Mouse (Mus musculus) gonadal fat pad, adult 2 months (tissue): ENCODE results near the gene Psmd1. TPM values are rescaled to one million over a fixed set of nuclear protein-coding genes. Genes with fewer than 3 reads are reported as not detected.
A peak's percentile ranks its signal among the peaks of the same experiment; 100 is the strongest.
"Not testable (repeated sequence)": the region's sequence is repeated elsewhere in the genome, so short reads cannot be mapped to it uniquely, and the experiment has no call there.

Source experiments
- DNase-seq: peaks from one replicate; pipeline ENCODE4 v3.0.0-alpha.2; 2012; ENCODE audit warnings: low read depth
- polyA plus RNA-seq: library from polyadenylated mRNA; depleted of rRNA; stranded (reverse); fragments of >200 nt; gene quantifications from 2 replicates; pipeline ENCODE4 v1.2.3, GENCODE M21; 2012; rRNA removed

Psmd1 gene
- 79.7 and 84.6 TPM in 2 replicates for polyA plus RNA-seq

DNA sequence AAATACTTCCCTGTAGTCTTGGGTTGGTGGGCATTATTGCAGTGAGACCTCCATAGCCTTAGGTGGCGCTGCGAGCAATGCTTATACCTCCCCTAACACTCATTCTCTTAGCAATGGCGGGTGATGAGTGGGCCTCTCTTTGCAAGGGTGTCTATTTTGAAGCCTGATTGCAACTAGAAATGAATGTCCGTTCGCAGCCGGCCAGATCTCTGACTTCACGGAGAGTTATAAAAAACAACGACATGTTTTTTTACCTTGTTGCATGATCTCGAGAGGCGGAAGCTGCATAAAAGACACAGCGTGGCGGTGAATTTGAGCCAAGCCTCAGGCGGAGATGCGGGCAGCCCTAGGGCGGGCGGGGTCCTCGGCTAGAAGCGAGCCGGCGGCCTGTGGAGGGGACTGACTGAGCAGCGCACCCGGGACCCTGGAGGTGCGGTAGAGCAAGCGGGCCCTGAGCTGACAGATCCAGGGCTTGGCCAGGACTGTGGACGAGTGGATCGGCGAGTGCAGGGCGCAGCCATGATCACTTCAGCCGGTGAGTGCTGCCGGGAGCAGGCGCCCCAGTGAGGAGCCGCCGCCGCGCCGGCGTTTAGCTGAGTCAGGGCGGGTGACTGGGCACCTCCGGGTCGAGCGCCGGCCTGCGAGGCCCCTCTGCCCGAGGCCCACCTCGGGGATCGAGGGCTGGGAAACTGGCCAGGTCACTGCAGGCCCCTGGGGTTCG, at the start of gene Psmd1:
Gene Psmd1 (plus strand): TSS at position 117 of the 721 bp plus-strand sequence.
- DNase-seq: peak; percentile 60

DNA sequence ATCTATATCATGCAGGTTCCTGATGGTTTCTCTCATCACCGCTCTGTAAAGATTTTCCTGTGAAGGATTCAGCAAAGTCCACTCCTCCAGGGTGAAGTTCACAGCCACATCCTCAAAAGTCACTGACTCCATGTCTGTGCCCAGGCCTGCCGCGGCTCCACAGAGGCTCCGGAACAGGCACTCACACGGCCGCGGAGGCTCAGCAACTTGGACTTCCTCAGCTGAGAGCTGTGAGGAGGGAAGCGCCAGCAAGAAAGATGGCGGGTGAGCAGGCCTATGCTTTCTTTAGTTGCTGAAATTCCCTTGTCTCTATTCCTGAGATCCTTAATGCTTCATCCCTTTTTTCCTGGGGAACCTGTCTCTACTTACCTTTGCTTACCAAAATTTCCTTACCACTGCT, 48.4 kb upstream of the Psmd1 start:
- not testable (repeated sequence) for DNase-seq

DNA sequence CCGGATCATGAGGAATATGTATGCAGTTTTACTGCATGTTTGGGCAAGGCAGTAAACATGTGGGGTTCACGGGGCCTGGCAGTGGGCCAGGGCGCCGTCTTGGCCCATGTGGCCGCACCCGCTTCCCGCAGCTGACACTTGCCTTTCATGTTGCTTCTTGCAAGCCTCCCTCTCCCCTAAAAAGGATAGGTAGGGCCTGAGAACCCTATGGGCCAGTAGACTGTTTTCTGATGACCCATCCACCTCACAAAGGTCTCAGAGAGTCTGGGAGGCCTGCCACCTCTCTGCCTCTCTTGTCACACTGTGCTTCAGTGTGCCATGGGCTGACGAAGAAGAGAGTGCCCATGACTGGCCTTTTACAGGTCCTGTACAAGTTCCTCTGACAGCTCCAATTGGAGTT, 47.7 kb upstream of the Psmd1 start, which contains the start of gene Spata3:
Gene Spata3 (plus strand): TSS at position 301 of the 400 bp plus-strand sequence.
- no peak for DNase-seq

DNA sequence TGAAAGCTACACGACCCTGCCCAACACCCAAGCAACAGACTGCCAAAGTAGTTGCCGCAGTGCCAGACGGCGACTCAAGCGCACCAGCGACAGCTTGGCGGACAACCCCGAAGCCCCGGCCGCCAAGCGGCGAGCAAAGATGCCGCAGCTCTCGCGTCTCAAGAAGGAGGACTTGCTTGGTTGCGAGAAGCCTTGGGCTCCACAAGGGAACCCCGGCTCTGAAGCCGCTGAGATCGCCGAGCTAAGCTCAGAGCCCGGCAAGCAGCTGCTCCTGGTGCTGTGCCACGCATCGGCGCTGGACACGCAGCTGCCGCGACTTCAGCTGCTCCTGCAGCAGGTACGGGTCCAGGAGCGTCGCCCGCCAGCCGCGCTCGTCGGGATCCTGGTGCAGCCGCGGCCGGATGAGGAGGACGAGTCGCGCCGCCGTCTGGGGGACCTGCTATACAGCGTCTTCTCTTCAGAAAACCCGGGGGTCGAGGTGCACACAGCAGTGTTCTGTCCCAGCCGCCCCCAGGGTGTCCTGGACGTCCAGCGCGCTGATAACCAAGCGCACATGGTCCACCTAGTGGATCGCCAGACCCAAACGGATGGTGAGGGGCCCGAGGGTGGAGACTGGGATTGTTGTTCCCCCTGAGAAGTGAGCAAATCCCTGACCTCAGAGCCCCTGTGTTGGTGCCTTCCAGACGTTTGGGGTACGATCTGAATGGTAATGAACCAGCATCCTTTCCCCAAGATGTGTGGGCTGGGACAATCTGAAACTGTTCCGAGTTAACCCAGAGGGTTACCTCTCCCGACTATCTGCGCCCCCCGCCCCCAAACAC, 45.7 kb upstream of the Psmd1 start:
- no peak for DNase-seq

DNA sequence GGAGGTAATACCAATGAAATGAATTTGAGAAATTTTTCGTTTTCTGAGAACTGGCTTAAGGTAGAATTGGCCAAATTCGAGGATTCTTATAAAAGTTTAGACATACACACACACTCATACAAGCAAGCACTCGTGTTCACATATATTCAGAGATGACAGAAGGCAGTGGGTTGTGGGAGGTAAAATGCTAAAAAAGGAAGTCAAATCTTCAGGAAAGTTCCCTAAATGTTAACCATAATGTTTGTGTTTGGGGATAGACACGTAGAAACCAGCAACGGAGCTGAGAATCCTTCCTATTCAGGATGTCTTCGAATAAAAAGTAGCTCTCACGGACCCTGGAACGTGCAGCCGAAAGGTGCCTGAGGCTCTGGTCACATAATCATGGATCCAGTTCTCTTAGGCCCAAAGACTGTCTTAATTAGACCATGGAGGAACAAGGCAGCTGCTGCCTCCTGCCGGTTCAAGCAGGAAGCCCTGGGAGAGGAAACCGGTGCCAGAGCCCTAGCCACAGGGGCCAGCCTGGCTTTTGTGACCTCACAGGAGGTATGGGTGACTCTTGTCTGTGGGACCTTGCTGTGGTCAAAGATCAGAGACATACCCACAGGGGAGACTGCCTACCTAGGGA, 42.7 kb upstream of the Psmd1 start:
- no peak for DNase-seq

DNA sequence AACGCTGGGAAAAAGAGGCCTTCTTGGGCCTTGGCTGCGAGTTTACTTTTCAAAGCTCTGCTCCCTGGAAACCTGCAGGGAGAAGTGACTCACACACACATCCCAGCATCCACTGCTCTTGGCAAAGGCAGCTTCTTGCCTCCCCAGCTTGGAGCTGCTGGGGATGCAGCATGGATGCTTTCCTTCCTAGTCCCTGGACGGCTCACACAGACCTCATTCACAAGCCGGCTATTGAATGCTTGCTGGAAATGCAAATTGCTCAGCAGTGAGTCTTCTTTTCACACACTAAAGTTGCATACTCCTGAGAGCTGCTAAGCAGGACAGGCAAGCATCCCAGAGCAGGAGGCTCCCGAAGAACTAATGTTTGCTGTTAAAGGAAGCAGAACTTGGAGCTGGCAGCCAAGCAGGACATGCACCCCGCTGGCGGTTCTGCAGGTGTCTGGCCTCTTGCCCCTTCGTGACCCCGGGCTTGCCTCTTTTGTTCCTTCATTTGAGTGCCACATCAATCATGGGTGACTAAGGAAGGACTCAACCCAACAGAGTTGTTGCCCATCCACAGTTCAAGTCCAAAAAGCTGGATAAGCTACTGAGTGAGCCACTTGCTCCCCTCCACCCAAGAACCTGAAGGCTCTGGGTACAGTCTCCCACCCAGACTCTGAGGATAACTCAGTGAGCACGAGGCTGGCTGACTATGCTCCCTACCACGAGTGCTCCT, 31.8 kb upstream of the Psmd1 start:
- DNase-seq: no peak

DNA sequence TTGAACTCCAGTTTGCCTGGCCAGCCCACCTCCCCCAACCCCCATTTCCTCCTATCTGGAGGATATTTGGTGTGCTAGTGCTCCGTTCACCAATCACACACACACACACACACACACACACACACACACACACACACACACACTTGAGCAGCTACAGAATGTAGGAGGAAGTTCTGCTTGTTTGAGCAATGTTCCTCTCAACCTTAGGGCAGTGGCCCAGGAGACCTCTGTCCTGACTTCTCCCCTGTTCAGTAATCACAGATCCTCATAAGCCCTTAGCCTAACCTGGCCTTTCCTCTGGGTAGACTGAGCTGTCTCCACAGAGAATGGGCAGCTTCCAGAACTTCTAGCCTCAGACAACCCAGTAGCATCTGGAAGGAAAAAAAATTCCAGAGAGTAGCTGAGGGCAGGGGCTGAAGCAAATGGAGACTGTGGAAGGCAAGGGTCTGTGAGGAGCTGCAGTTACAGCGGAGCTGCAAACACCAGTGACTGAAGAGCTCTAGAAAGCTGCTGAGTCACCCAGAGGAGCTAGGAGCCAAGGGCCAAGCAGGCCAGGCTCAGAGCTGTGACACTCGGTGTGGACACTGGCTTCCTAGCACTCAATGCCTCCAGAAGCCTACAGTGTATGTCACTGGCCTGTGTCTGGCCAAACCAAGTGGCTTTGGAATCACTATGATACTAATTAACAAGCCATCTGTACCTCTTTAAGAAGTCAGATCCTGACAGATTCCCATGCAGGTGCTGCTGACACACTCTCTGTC, 25.8 kb upstream of the Psmd1 start:
- DNase-seq: no peak

DNA sequence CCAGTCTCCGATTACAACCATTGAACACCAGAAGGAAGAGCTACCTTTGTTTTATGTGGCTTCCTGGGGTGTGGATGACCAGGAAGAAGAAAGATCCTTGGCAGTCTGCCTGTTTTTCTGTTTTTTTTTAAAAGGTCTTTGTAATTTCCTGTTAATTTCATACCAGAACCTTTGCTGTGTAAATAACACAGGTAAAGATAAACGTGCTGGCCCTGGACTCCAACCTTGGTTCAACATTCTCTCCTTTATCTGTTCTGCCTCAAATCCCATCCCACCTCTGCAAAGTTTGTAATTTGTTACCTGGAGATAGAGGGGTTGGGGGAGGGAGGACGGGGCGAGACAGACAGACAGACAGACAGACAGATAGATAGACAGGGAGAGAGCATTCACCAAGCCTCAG, 24.1 kb upstream of the Psmd1 start:
- DNase-seq: no peak

DNA sequence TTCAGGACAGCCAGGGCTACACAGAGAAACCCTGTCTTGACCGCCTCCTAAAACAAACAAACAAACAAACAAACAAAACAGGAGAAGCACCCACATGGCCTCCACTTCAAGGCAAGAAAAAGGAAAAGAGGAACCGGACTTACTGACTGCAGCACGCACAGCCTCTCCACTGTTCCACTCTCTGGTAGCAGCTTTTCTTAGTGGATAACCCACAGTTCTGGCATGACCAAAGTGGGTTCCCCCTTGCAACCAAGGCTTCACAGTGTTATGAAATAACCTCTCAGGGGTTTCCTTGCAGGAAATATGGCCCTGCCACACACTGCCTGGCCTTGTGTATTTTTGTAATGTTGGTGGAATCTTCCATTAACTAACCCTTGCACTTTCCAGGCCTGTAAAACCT, 23.4 kb upstream of the Psmd1 start:
- DNase-seq: no peak

DNA sequence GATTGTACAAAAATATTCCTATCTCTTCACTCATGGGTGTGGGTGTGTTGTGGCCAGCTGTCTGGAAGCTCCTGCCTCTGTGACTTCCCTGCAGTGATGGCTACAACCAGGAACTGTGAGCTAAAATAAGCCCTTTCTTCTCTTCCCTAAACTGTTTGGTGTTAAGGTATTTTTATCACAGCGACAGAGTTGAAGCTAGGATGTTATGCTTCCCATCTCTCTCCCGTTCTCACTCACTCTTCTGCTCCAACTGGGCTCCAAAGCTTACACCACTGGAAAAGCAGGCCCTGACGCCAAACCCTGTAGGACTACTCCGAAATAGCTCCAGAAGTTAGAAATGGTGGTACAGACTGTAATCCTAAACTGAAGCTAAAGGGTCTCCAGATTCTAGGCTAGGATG, 19.1 kb upstream of the Psmd1 start:
- no peak for DNase-seq

DNA sequence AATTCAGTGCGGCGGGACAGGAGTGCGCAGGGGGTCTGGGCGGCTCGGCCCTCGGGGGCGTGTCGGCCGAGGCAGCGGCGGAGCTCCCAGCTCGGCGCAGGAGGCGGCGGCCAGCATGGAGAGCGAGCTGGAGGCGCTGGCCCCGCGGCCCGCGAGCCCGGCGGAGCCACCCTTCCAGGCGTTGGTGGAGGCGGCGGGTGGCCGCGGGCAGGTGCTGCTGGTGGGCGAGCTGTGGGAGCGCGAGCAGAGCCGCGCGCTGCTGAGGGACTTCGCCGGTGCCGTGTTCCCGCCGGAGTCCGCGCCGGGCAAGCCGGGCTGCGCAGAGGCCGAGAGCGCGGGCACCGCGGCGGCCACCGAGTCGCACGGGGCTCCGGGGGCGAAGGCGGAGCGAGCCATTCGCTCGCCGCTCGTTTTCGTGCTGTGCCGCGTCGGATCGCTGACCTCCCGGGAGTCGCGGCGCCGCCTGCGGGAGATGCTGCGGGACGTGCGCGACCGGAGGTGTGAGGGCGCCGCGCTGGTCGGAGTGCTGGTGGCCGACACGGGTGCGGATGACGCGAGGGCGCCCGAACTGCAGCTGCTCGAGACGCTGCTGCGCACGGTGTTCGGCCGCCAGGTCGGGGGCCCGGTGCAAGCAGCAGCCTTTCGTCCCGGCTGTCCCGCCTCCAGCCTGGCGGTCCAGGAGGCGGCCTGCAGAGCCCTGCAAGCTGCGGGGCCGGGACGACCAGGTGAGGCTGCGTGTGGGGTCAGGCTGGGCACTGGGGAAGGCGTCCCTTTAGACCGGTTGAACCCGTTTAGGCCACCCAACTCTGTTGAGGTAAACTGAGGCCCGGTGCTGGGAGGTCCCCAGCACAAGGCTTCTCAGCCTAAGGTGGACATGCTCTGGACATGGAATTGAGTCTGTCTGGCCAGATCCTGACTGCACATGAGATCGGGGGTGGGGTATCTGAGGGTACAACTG, 18.1 kb upstream of the Psmd1 start, which contains the start of gene 2810459M11Rik:
Gene 2810459M11Rik (plus strand): TSS at position 16 of the 958 bp plus-strand sequence.
- DNase-seq: no peak

DNA sequence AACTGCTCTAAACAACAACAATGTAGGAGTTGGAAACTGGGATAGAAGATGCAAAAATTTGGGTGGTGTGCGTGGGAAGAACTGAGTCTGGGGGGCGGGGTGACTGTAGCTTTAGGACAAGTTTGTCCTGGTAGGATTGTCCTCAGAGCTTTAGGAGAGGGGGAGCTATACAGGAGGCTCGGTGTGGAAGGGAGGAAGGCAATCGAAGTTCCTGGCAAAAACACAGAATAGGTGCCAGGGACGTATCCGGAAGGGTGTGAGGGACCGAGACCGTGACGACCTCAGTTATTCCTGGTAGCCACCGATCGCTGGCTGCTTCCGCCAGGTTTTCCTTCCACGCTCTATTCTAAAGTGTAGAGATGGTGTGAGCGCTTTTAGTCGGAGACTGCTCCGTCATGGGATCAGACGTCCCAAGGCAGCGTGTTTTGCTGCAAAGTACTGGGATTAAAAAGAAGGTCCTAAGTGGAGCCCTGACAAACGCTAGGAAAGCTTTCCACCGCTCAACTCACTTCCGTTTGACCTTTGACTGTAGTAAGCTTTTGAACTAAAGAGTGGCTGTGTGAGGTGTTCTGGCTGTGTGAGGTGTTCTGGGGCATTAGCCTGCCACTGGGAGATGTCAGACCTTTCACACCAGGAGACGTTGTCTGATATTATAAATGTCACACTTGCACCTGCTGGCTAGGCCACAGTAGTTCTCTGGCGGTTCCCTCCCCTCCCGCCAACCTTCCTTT, 17.2 kb upstream of the Psmd1 start:
- no peak for DNase-seq

DNA sequence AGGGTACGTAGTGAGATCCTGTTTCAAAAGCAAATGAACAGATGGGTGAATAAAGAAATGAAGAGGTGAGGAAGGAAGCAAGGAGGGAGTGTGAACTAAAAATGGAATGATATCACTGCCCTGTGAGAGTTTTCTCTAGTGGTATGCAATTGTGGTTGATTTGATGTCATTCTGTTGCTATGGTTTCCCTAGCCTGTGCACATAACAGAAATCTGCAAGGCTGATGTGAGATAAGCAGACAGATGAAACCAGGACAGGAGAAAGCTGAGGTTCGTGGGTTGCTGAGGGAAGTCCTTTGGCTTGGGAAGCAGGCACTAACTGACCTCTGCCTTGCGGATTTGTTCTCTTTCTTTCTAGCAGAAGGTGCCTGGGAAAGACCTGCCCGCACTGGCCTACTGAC, 16.0 kb upstream of the Psmd1 start:
- DNase-seq: no peak

DNA sequence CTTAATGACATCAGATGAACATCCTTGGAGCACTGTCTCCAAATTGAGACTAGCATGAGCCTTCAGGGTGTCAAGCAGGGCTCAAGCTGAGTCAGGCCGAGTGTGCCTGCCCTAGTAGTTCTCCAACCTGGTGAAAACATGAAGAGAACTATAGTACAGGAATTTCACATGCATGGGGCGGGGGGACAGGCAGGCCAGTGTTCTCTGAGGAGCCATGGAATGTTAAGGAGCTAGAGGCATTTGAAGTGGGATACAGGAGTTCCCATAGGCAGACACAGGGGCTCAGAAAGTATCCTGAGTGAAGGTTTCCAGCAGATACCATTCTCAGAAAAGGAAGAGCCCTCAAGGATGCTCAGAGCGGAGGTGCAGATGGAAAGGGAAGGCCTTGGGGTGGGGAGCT, 15.4 kb upstream of the Psmd1 start:
- DNase-seq: no peak

DNA sequence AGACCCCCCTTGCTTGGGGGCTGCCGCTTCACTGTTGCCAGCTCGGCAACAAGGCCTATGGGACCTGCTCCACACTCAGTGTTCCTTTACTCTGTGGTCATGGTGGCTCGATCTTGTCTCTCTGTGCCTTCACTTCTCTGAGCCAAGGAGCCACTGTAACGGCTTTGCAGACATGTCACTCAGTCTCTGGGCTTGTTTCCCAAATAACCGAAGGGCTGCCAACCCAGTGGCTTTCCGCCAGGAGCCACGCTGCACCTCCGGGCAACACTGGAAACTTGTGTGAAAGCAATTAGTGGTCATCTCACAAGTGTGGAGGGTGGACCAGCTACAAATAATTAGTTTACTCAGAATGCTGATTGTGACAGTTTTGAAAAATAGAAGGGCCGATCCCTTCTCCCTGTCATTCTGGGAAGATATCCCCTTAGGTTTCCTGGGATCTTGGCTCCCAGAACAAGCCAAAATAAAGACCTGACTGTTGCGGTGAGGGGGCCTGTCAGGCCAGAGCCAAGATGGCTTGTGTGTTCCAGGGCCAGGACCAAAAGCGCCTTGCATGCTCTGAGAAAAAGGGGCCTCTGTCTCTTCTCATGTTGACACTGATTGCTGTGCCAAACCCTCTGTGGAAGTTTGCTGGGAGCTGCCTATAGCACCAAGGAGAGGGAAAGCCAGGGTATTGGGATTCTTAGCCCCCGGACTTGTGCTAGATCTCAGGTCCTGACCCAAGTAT, 10.8 kb upstream of the Psmd1 start:
- no peak for DNase-seq

DNA sequence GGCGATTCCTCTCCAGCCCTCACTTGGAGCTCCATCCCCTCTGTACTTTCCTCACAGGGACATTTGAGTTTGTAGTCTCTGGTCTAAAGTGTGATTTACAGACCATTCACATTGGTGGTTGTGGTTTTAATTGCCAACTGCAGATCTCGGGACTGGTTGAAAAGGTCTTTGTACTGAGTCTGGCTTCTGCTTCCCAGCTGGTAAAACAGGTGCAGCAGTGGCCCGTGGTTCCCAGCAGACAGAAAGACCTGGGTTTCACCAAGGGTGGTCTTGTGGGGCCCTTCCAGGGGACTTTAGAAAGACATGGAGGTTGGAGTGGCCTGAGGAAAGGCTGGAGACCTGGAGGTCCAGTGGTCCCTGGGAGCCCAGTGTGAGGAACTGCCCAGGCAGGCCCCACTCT, 9.2 kb upstream of the Psmd1 start:
- no peak for DNase-seq

DNA sequence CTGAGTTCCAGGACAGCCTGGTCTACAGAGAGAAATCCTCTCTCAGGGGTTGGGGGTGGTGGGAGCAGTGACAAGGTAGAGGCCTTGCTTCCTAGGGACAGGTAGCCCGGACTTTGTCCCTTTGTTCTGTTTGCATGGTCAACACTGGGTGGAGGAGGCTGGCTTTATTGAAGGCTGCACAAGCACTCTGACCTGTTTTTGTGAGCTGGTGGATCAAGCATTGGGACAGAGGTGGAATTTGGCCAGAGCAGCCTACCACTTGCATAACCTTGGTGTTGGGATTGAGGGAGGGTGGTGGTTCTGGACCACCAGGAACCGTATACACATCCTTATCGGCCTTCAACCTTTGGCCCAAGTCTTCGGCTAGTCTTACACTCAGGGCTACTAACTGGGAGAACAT, 7.9 kb upstream of the Psmd1 start:
- DNase-seq: no peak
